Mouse (Mus musculus): Measurements from ENCODE around the gene Aldh18a1.

- TF ChIP-seq CTCF (IDR thresholded peaks at IDR 0.05; ENCODE audit: insufficient read depth, low read length): no peak
- TF ChIP-seq POLR2A (IDR thresholded peaks at IDR 0.05; ENCODE audit: borderline replicate concordance, extremely low read depth, low read depth, low read length): no peak
Observed at GRCm38 (mm10) chr19:40588293-40588654, at the start of gene Aldh18a1.

All from lung, adult 2 months (tissue).